Mouse (Mus musculus): ENCODE measurements at regions not wholly inside any gene's neighbourhood (a gene's known extent, or its start where the extent isn't known, plus 50 kb on each side); places are given as distances from the start of the nearest gene placed in this dataset.

GRCm38 (mm10) chr10:92553966-92554365, 168.3 kb downstream of the Nedd1 start:
- TF ChIP-seq E2F4 (IDR thresholded peaks at IDR 0.05; ENCODE audit: insufficient read depth) = no peak
- Histone ChIP-seq H3K36me3 (ENCODE audit: control insufficient read depth, insufficient read depth) (no peaks in the 10 kb centered on the region), H3K4me2 (ENCODE audit: low read depth) (no peak overlapping the region), H3K79me2 (ENCODE audit: control insufficient read depth, insufficient read depth) (no peaks in the 10 kb centered on the region), H3ac (ENCODE audit: control insufficient read depth, insufficient read length) (no peak overlapping the region), H3K4me3 (no peak overlapping the region), H3K27me3 (ENCODE audit: control insufficient read depth, insufficient read depth, insufficient read length) (no peaks in the 10 kb centered on the region)

GRCm38 (mm10) chr10:92548875-92549586, 173.2 kb downstream of the Nedd1 start:
- Histone ChIP-seq H3K27me3 (ENCODE audit: control insufficient read depth, insufficient read depth, insufficient read length) (no peaks in the 10 kb centered on the region), H3K79me2 (ENCODE audit: control insufficient read depth, insufficient read depth) (no peaks in the 10 kb centered on the region), H3K4me3 (no peak overlapping the region), H3K36me3 (ENCODE audit: control insufficient read depth, insufficient read depth) (no peaks in the 10 kb centered on the region), H3K4me2 (ENCODE audit: low read depth) (no peak overlapping the region), H3ac (ENCODE audit: control insufficient read depth, insufficient read length) (no peak overlapping the region)
- TF ChIP-seq SRF (IDR thresholded peaks at IDR 0.05; ENCODE audit: control insufficient read depth, insufficient read length, low read depth) = no peak
- no peak for TF ChIP-seq E2F4 (IDR thresholded peaks at IDR 0.05; ENCODE audit: insufficient read depth)
- TF ChIP-seq USF1 (IDR thresholded peaks at IDR 0.05; ENCODE audit: low read depth) = no peak
- TF ChIP-seq TCF12 (IDR thresholded peaks at IDR 0.05; ENCODE audit: insufficient read depth, poor library complexity, severe bottlenecking) = no peak
- TF ChIP-seq MYOG (IDR thresholded peaks at IDR 0.05; ENCODE audit: control insufficient read depth in 1 of 3, insufficient read depth in 1 of 3, insufficient read length in 2 of 3, low read depth in 2 of 3) = no peak
- no peak for TF ChIP-seq POLR2AphosphoS2 (IDR thresholded peaks at IDR 0.05; ENCODE audit: insufficient read length, low read depth)
- no peak for TF ChIP-seq MYOD1 (IDR thresholded peaks at IDR 0.05; ENCODE audit: control insufficient read depth in 1 of 3, insufficient read length in 2 of 3, low read depth in 2 of 3)
- no peak for TF ChIP-seq POLR2A (IDR thresholded peaks at IDR 0.05; ENCODE audit: insufficient read length, low read depth)
- TF ChIP-seq REST (IDR thresholded peaks at IDR 0.05; ENCODE audit: insufficient read depth, insufficient read length) = no peak
- no peak for TF ChIP-seq MAX (IDR thresholded peaks at IDR 0.05; ENCODE audit: low read depth)
- TF ChIP-seq CEBPB (IDR thresholded peaks at IDR 0.05; ENCODE audit: insufficient read depth, poor library complexity, severe bottlenecking) = no peak

GRCm38 (mm10) chr10:92538433-92538832, 183.8 kb downstream of the Nedd1 start:
- no peaks in the 10 kb centered on the region for H3K79me2 ChIP-seq (ENCODE audit: control insufficient read depth, insufficient read depth)

GRCm38 (mm10) chr10:92516886-92517285, 205.3 kb downstream of the Nedd1 start:
- no peak overlapping the region for H3ac ChIP-seq (ENCODE audit: control insufficient read depth, insufficient read length)
- no peak overlapping the region for H3K4me3 ChIP-seq
- no peaks in the 10 kb centered on the region for H3K79me2 ChIP-seq (ENCODE audit: control insufficient read depth, insufficient read depth)
- H3K27me3 ChIP-seq (ENCODE audit: control insufficient read depth, insufficient read depth, insufficient read length) = no peaks in the 10 kb centered on the region
- no peaks in the 10 kb centered on the region for H3K36me3 ChIP-seq (ENCODE audit: control insufficient read depth, insufficient read depth)
- no peak for TF ChIP-seq MYOD1 (IDR thresholded peaks at IDR 0.05; ENCODE audit: control insufficient read depth in 1 of 3, insufficient read length in 2 of 3, low read depth in 2 of 3)
- TF ChIP-seq E2F4 (IDR thresholded peaks at IDR 0.05; ENCODE audit: insufficient read depth) = no peak
- TF ChIP-seq CEBPB (IDR thresholded peaks at IDR 0.05; ENCODE audit: insufficient read depth, poor library complexity, severe bottlenecking) = no peak
- no peak for TF ChIP-seq MAX (IDR thresholded peaks at IDR 0.05; ENCODE audit: low read depth)
- no peak for TF ChIP-seq MYOG (IDR thresholded peaks at IDR 0.05; ENCODE audit: control insufficient read depth in 1 of 3, insufficient read depth in 1 of 3, insufficient read length in 2 of 3, low read depth in 2 of 3)
- TF ChIP-seq REST (IDR thresholded peaks at IDR 0.05; ENCODE audit: insufficient read depth, insufficient read length) = no peak
- TF ChIP-seq TCF3 (IDR thresholded peaks at IDR 0.05; ENCODE audit: insufficient read length, low read depth) = no peak
- TF ChIP-seq POLR2AphosphoS2 (IDR thresholded peaks at IDR 0.05; ENCODE audit: insufficient read length, low read depth) = no peak
- TF ChIP-seq TCF12 (IDR thresholded peaks at IDR 0.05; ENCODE audit: insufficient read depth, poor library complexity, severe bottlenecking) = no peak
- no peak for TF ChIP-seq POLR2A (IDR thresholded peaks at IDR 0.05; ENCODE audit: insufficient read length, low read depth)
- no peak for TF ChIP-seq SRF (IDR thresholded peaks at IDR 0.05; ENCODE audit: control insufficient read depth, insufficient read length, low read depth)
- TF ChIP-seq USF1 (IDR thresholded peaks at IDR 0.05; ENCODE audit: low read depth) = no peak
- H3K4me2 ChIP-seq (ENCODE audit: low read depth) = peak overlapping the region; percentile 56

More at GRCm38 (mm10) chr10:92538433-92538832, 183.8 kb downstream of the Nedd1 start:
- H3ac ChIP-seq (ENCODE audit: control insufficient read depth, insufficient read length) = no peak overlapping the region
- H3K36me3 ChIP-seq (ENCODE audit: control insufficient read depth, insufficient read depth) = no peaks in the 10 kb centered on the region
- peak overlapping the region; percentile 33 for H3K4me2 ChIP-seq (ENCODE audit: low read depth)
- H3K27me3 ChIP-seq (ENCODE audit: control insufficient read depth, insufficient read depth, insufficient read length) = no peaks in the 10 kb centered on the region
- TF ChIP-seq CEBPB (IDR thresholded peaks at IDR 0.05; ENCODE audit: insufficient read depth, poor library complexity, severe bottlenecking) (no peak), MYOD1 (IDR thresholded peaks at IDR 0.05; ENCODE audit: control insufficient read depth in 1 of 3, insufficient read length in 2 of 3, low read depth in 2 of 3) (no peak), SRF (IDR thresholded peaks at IDR 0.05; ENCODE audit: control insufficient read depth, insufficient read length, low read depth) (no peak), E2F4 (IDR thresholded peaks at IDR 0.05; ENCODE audit: insufficient read depth) (no peak), USF1 (IDR thresholded peaks at IDR 0.05; ENCODE audit: low read depth) (no peak), POLR2A (IDR thresholded peaks at IDR 0.05; ENCODE audit: insufficient read length, low read depth) (no peak), POLR2AphosphoS2 (IDR thresholded peaks at IDR 0.05; ENCODE audit: insufficient read length, low read depth) (no peak), TCF12 (IDR thresholded peaks at IDR 0.05; ENCODE audit: insufficient read depth, poor library complexity, severe bottlenecking) (no peak), TCF3 (IDR thresholded peaks at IDR 0.05; ENCODE audit: insufficient read length, low read depth) (no peak)
- H3K4me3 ChIP-seq = no peak overlapping the region

GRCm38 (mm10) chr10:92511769-92512168, 210.5 kb downstream of the Nedd1 start:
- Histone ChIP-seq H3K4me3 (no peak overlapping the region), H3ac (ENCODE audit: control insufficient read depth, insufficient read length) (no peak overlapping the region), H3K4me2 (ENCODE audit: low read depth) (no peak overlapping the region), H3K27me3 (ENCODE audit: control insufficient read depth, insufficient read depth, insufficient read length) (no peaks in the 10 kb centered on the region), H3K36me3 (ENCODE audit: control insufficient read depth, insufficient read depth) (no peaks in the 10 kb centered on the region), H3K79me2 (ENCODE audit: control insufficient read depth, insufficient read depth) (no peaks in the 10 kb centered on the region)
- TF ChIP-seq USF1 (IDR thresholded peaks at IDR 0.05; ENCODE audit: low read depth) = no peak

Data from myocyte (in vitro differentiated cells).